Mouse (Mus musculus) thymus, adult 2 months (tissue): ENCODE data around the gene Trim66.

ENCODE experiments used
- CTCF ChIP-seq: fragments of 200-500 bp; IDR thresholded peaks from 2 replicates; pipeline ENCODE4 v1.5.1; 2012; ENCODE audit warnings: mild to moderate bottlenecking, control low read depth, low read length, moderate library complexity, borderline replicate concordance; ENCODE audit not compliant: control insufficient read depth, poor library complexity, insufficient read depth; ENCODE audit errors: extremely low read depth
- POLR2A ChIP-seq: fragments of 200-500 bp; IDR thresholded peaks from 2 replicates; pipeline ENCODE4 v1.6.1; 2012; ENCODE audit warnings: mild to moderate bottlenecking, low read length, control low read depth, moderate library complexity; ENCODE audit not compliant: control insufficient read depth, poor library complexity, insufficient read depth; ENCODE audit errors: extremely low read depth

DNA sequence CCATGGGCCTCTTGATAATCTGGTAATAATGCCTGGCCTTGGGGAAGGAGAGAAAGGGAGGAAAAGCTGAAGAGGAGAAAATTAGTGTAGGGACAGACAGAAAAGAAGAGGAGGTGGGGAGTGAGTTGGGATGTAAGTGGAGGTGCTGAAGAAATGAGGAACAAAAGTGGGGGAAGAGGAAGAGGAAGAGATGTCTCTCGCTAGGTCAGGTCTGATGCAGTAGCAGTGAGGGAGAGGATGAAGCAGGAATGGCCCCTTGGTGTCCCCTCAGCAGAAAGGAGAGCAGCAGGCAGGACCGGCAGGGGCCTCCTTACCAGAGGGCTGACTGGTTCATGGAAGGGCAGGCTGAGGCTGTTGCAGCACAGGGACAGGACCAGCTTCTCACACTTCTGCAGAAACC lies 52.2 kb downstream of the Trim66 start:
- no peak for TF ChIP-seq CTCF
- TF ChIP-seq POLR2A = no peak
